Mouse (Mus musculus) bone marrow, adult 2 months (tissue): ENCODE measurements around the gene Wfdc3.

Source experiments
- CTCF ChIP-seq: fragments of 200-500 bp; IDR thresholded peaks from 2 replicates; pipeline ENCODE4 v1.5.1; 2011; ENCODE audit warnings: low read length, control low read depth; ENCODE audit not compliant: control insufficient read depth, insufficient read depth
- POLR2A ChIP-seq: fragments of 200-500 bp; IDR thresholded peaks from 2 replicates; pipeline ENCODE4 v1.6.1; 2011; ENCODE audit warnings: low read depth, mild to moderate bottlenecking, control low read depth, low read length, borderline replicate concordance; ENCODE audit not compliant: control insufficient read depth

- TF ChIP-seq POLR2A (no peak), CTCF (no peak)
Observed at GRCm38 (mm10) chr2:164793772-164794171, 48.0 kb upstream of the Wfdc3 start.
